Mouse (Mus musculus) limb, embryonic 10.5 days (tissue): ENCODE measurements around the gene Homer2. TPM values are rescaled to one million over a fixed set of nuclear protein-coding genes. Genes with fewer than 3 reads are reported as not detected.
A peak's percentile ranks its signal among the peaks of the same experiment; 100 is the strongest.

Experiments used
- DNase-seq: peaks from one replicate; pipeline ENCODE4 v3.0.0-alpha.2; 2017; ENCODE audit warnings: low spot score
- H3K27ac ChIP-seq: fragments of 300-500 bp; sonication (generic); 2 replicates; pipeline ENCODE4 v1.5.1; 2016; ENCODE audit warnings: mild to moderate bottlenecking
- H3K27me3 ChIP-seq: fragments of 300-500 bp; sonication (generic); 2 replicates; pipeline ENCODE4 v1.6.1; 2016; ENCODE audit warnings: low read depth, mild to moderate bottlenecking; ENCODE audit not compliant: poor library complexity, severe bottlenecking
- H3K36me3 ChIP-seq: fragments of 300-500 bp; sonication (generic); 2 replicates; pipeline ENCODE4 v1.6.1; 2016; ENCODE audit warnings: mild to moderate bottlenecking, moderate library complexity
- H3K4me1 ChIP-seq: fragments of 300-500 bp; sonication (generic); 2 replicates; pipeline ENCODE4 v1.6.1; 2016
- H3K4me3 ChIP-seq: fragments of 300-500 bp; sonication (generic); 2 replicates; pipeline ENCODE4 v1.5.1; 2016; ENCODE audit warnings: mild to moderate bottlenecking, moderate library complexity
- H3K9me3 ChIP-seq: fragments of 300-500 bp; sonication (generic); replicated peaks from 2 replicates; pipeline ENCODE4 v1.6.1; 2016; ENCODE audit warnings: mild to moderate bottlenecking
- WGBS: fragments of 180-500 bp; shearing (Covaris S2); methylation state at CpG from one replicate; pipeline ENCODE4 v1.1.7; 2016; 5-methylcytosine and 5-hydroxymethylcytosine counted together
- polyA plus RNA-seq: library from polyadenylated mRNA; unstranded; fragments of >200 nt; fragmentation: Nextera tagmentation; extraction: Ambion mirVana; gene quantifications from 2 replicates; pipeline ENCODE4 v1.2.1, GENCODE M21; 2016

Gene Homer2
- polyA plus RNA-seq, 1 experiment from 2014 or later, result 23.3 TPM

GRCm38 (mm10) chr7:81623767-81624166 lies 83.6 kb downstream of the Homer2 start:
- peaks cover 4% of the 10 kb centered on the region; the same call in 1 of the 2 replicates for H3K4me1 ChIP-seq
- no peaks in the 10 kb centered on the region for H3K9me3 ChIP-seq
- WGBS, result 92% methylated on average over 6 of the region's 6 CpGs
- no peak for DNase-seq
- no peaks in the 10 kb centered on the region for H3K27me3 ChIP-seq
- H3K4me3 ChIP-seq, result no peak overlapping the region
- no peak overlapping the region for H3K27ac ChIP-seq
- no peaks in the 10 kb centered on the region for H3K36me3 ChIP-seq

GRCm38 (mm10) chr7:81622793-81623192 lies 84.5 kb downstream of the Homer2 start:
- 84% methylated on average over 4 of the region's 4 CpGs for WGBS
- Histone ChIP-seq H3K27ac (no peak overlapping the region), H3K4me3 (no peak overlapping the region), H3K4me1 (peaks cover 4% of the 10 kb centered on the region; the same call in 1 of the 2 replicates), H3K36me3 (no peaks in the 10 kb centered on the region), H3K9me3 (no peaks in the 10 kb centered on the region), H3K27me3 (no peaks in the 10 kb centered on the region)
- no peak for DNase-seq

- Histone ChIP-seq H3K36me3 (peaks cover 10% of the 10 kb centered on the region; the same call in 1 of the 2 replicates), H3K27ac (no peak overlapping the region), H3K4me1 (no peaks in the 10 kb centered on the region), H3K27me3 (no peaks in the 10 kb centered on the region), H3K9me3 (no peaks in the 10 kb centered on the region), H3K4me3 (no peak overlapping the region)
- 87% methylated on average over 9 of the region's 9 CpGs for WGBS
- DNase-seq, result no peak
Observed at GRCm38 (mm10) chr7:81615031-81615430, 92.3 kb downstream of the Homer2 start.

GRCm38 (mm10) chr7:81612856-81613635 lies 94.3 kb downstream of the Homer2 start:
- no peaks in the 10 kb centered on the region for H3K27me3 ChIP-seq
- no peak for DNase-seq
- no peak overlapping the region for H3K27ac ChIP-seq
- H3K36me3 ChIP-seq, result peaks cover 10% of the 10 kb centered on the region; the same call in 1 of the 2 replicates
- no peaks in the 10 kb centered on the region for H3K9me3 ChIP-seq
- no peak overlapping the region for H3K4me3 ChIP-seq
- H3K4me1 ChIP-seq, result no peaks in the 10 kb centered on the region
- 93% methylated on average over 13 of the region's 13 CpGs for WGBS

GRCm38 (mm10) chr7:81610125-81610524 lies 97.2 kb downstream of the Homer2 start:
- H3K4me1 ChIP-seq, result 0 out of 2 replicates have a peak, but pooled peaks cover 4% of the 10 kb centered on the region
- H3K27me3 ChIP-seq, result no peaks in the 10 kb centered on the region
- H3K36me3 ChIP-seq, result peaks cover 9% of the 10 kb centered on the region; the same call in 1 of the 2 replicates
- H3K27ac ChIP-seq, result no peak overlapping the region
- no peak overlapping the region for H3K4me3 ChIP-seq
- H3K9me3 ChIP-seq, result no peaks in the 10 kb centered on the region
- 64% methylated on average over 18 of the region's 18 CpGs for WGBS
- DNase-seq, result no peak

GRCm38 (mm10) chr7:81606452-81606851 lies 100.9 kb downstream of the Homer2 start:
- WGBS, result 65% methylated on average over 5 of the region's 5 CpGs
- DNase-seq, result no peak
- Histone ChIP-seq H3K9me3 (no peaks in the 10 kb centered on the region), H3K36me3 (no peaks in the 10 kb centered on the region), H3K27me3 (no peaks in the 10 kb centered on the region), H3K4me3 (no peak overlapping the region), H3K27ac (no peak overlapping the region), H3K4me1 (0 out of 2 replicates have a peak, but pooled peaks cover 4% of the 10 kb centered on the region)

- no peaks in the 10 kb centered on the region for H3K27me3 ChIP-seq
- H3K4me1 ChIP-seq, result 0 out of 2 replicates have a peak, but pooled peaks cover 4% of the 10 kb centered on the region
- no peak for DNase-seq
- H3K4me3 ChIP-seq, result no peak overlapping the region
- no peaks in the 10 kb centered on the region for H3K9me3 ChIP-seq
- no peak overlapping the region for H3K27ac ChIP-seq
- no peaks in the 10 kb centered on the region for H3K36me3 ChIP-seq
- WGBS, result 83% methylated on average over 4 of the region's 4 CpGs
Observed at GRCm38 (mm10) chr7:81605489-81605888, 101.8 kb downstream of the Homer2 start.

- 84% methylated on average over 5 of the region's 5 CpGs for WGBS
- Histone ChIP-seq H3K9me3 (no peaks in the 10 kb centered on the region), H3K4me3 (no peak overlapping the region), H3K4me1 (0 out of 2 replicates have a peak, but pooled peaks cover 4% of the 10 kb centered on the region), H3K27me3 (no peaks in the 10 kb centered on the region), H3K36me3 (no peaks in the 10 kb centered on the region), H3K27ac (no peak overlapping the region)
- no peak for DNase-seq
Observed at GRCm38 (mm10) chr7:81604991-81605390, 102.3 kb downstream of the Homer2 start.

- Histone ChIP-seq H3K9me3 (no peaks in the 10 kb centered on the region), H3K27ac (no peak overlapping the region), H3K4me3 (no peak overlapping the region), H3K4me1 (no peaks in the 10 kb centered on the region), H3K27me3 (no peaks in the 10 kb centered on the region), H3K36me3 (peaks cover 18% of the 10 kb centered on the region)
- WGBS, result 75% methylated on average over 8 of the region's 8 CpGs
- peak; percentile 19 for DNase-seq
Observed at GRCm38 (mm10) chr7:81599379-81600280, 107.7 kb downstream of the Homer2 start.

GRCm38 (mm10) chr7:81597660-81598059 lies 109.7 kb downstream of the Homer2 start:
- Histone ChIP-seq H3K4me1 (no peaks in the 10 kb centered on the region), H3K36me3 (peaks cover 31% of the 10 kb centered on the region), H3K9me3 (no peaks in the 10 kb centered on the region), H3K4me3 (no peak overlapping the region), H3K27ac (no peak overlapping the region), H3K27me3 (no peaks in the 10 kb centered on the region)
- DNase-seq, result peak; percentile 15
- WGBS, result 97% methylated on average over 1 of the region's 1 CpGs

GRCm38 (mm10) chr7:81596086-81596485 lies 111.2 kb downstream of the Homer2 start:
- no peak overlapping the region for H3K27ac ChIP-seq
- no peak overlapping the region for H3K4me3 ChIP-seq
- 86% methylated on average over 6 of the region's 6 CpGs for WGBS
- no peaks in the 10 kb centered on the region for H3K9me3 ChIP-seq
- peaks cover 46% of the 10 kb centered on the region for H3K36me3 ChIP-seq
- H3K4me1 ChIP-seq, result no peaks in the 10 kb centered on the region
- no peaks in the 10 kb centered on the region for H3K27me3 ChIP-seq
- DNase-seq, result peak; percentile 24

- H3K9me3 ChIP-seq, result no peaks in the 10 kb centered on the region
- no peaks in the 10 kb centered on the region for H3K4me1 ChIP-seq
- no peaks in the 10 kb centered on the region for H3K27me3 ChIP-seq
- DNase-seq, result no peak
- 88% methylated on average over 5 of the region's 5 CpGs for WGBS
- no peak overlapping the region for H3K4me3 ChIP-seq
- H3K36me3 ChIP-seq, result peaks cover 50% of the 10 kb centered on the region
- no peak overlapping the region for H3K27ac ChIP-seq
Observed at GRCm38 (mm10) chr7:81595056-81595455, 112.3 kb downstream of the Homer2 start.

GRCm38 (mm10) chr7:81593387-81593786 lies 113.9 kb downstream of the Homer2 start:
- no peaks in the 10 kb centered on the region for H3K9me3 ChIP-seq
- no peak overlapping the region for H3K4me3 ChIP-seq
- H3K4me1 ChIP-seq, result no peaks in the 10 kb centered on the region
- H3K36me3 ChIP-seq, result peaks cover 57% of the 10 kb centered on the region
- no peak overlapping the region for H3K27ac ChIP-seq
- 92% methylated on average over 8 of the region's 8 CpGs for WGBS
- no peak for DNase-seq
- H3K27me3 ChIP-seq, result no peaks in the 10 kb centered on the region
